Mouse (Mus musculus) forebrain, embryonic 11.5 days (tissue): ENCODE results near the gene Ltk. TPM values are rescaled to one million over a fixed set of nuclear protein-coding genes. Genes with fewer than 3 reads are reported as not detected.
"Not testable (repeated sequence)": the region's sequence is repeated elsewhere in the genome, so short reads cannot be mapped to it uniquely, and the experiment has no call there.

Source experiments
- ATAC-seq: fragments of 200-750 bp; cut with Nextera tagmentation; replicated peaks from 2 replicates; pipeline ENCODE4 v1.8.0; 2017; ENCODE audit warnings: moderate TSS enrichment; ENCODE audit not compliant: low FRiP score
- DNase-seq: peaks from one replicate; pipeline ENCODE4 v3.0.0-alpha.2; 2017; ENCODE audit warnings: low spot score
- H3K27ac ChIP-seq: fragments of 300-500 bp; sonication (generic); 2 replicates; pipeline ENCODE4 v1.5.1; 2014; ENCODE audit warnings: low read depth, low read length
- H3K27me3 ChIP-seq: fragments of 300-500 bp; sonication (generic); 2 replicates; pipeline ENCODE4 v1.6.1; 2014; ENCODE audit warnings: mild to moderate bottlenecking, low read length, mixed read lengths; ENCODE audit not compliant: control insufficient read depth, insufficient read depth
- H3K36me3 ChIP-seq: fragments of 300-500 bp; sonication (generic); 2 replicates; pipeline ENCODE4 v1.6.1; 2014; ENCODE audit warnings: mild to moderate bottlenecking, low read length, moderate library complexity, mixed read lengths; ENCODE audit not compliant: control insufficient read depth, insufficient read depth
- H3K4me1 ChIP-seq: fragments of 300-500 bp; sonication (generic); replicated peaks from 2 replicates; pipeline ENCODE4 v1.6.1; 2014; ENCODE audit warnings: low read length, mixed read lengths; ENCODE audit not compliant: control insufficient read depth, insufficient read depth
- H3K4me2 ChIP-seq: fragments of 300-500 bp; sonication (generic); 2 replicates; pipeline ENCODE4 v1.6.1; 2014; ENCODE audit warnings: low read depth, mild to moderate bottlenecking, low read length, moderate library complexity, mixed read lengths; ENCODE audit not compliant: severe bottlenecking
- H3K4me3 ChIP-seq: fragments of 300-500 bp; sonication (generic); 2 replicates; pipeline ENCODE4 v1.5.1; 2014; ENCODE audit warnings: low read depth, low read length
- H3K9ac ChIP-seq: fragments of 300-500 bp; sonication (generic); 2 replicates; pipeline ENCODE4 v1.6.1; 2014; ENCODE audit warnings: low read length
- H3K9me3 ChIP-seq: fragments of 300-500 bp; sonication (generic); 2 replicates; pipeline ENCODE4 v1.6.1; 2016; ENCODE audit warnings: low read length, mixed read lengths; ENCODE audit not compliant: control insufficient read depth
- WGBS: fragments of 180-500 bp; shearing (Covaris S2); extraction: QIAGEN DNeasy Blood & Tissue Kit; methylation state at CpG from one replicate; pipeline ENCODE4 v1.1.7; 2014; 5-methylcytosine and 5-hydroxymethylcytosine counted together
- polyA plus RNA-seq: library from polyadenylated mRNA; unstranded; fragments of >200 nt; fragmentation: Nextera tagmentation; extraction: Ambion mirVana; gene quantifications from 2 replicates; pipeline ENCODE4 v1.2.1, GENCODE M21; 2014

The Ltk gene
- polyA plus RNA-seq, 1 experiment from 2014 or later = 0.11 TPM

- WGBS = 29% methylated on average over 12 of the region's 12 CpGs
- ATAC-seq (no peak), DNase-seq (no peak)
- Histone ChIP-seq H3K4me2 (no peak overlapping the region), H3K4me3 (no peak overlapping the region), H3K36me3 (peaks cover 4% of the 10 kb centered on the region; the same call in 1 of the 2 replicates), H3K9ac (no peak overlapping the region), H3K27ac (no peak overlapping the region), H3K27me3 (no peaks in the 10 kb centered on the region), H3K9me3 (no peaks in the 10 kb centered on the region), H3K4me1 (0 out of 2 replicates have a peak, but pooled peaks cover 4% of the 10 kb centered on the region)
Measured at GRCm38 (mm10) chr2:119737124-119737523, 23.1 kb downstream of the Ltk start.

DNA sequence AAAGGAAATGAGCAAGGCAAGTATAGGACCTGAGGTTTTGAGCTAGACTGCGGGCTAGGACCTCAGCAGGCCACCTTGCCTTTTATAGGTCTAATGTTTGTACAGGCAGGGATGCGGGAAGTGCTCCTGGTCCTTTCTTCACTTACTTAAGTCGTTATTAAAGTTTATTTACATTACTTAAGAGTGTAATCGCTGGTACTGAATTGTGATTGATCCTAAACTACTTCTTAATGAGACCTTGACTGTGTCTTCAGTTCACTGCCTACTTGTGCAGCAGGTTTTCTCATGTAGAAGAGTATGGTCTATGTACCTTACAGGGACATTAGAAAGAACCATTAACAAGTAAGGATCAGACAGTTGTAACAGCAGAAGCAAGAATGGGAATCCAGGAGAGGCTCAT is 29.5 kb downstream of the Ltk start:
- peaks cover 13% of the 10 kb centered on the region; the same call in 1 of the 2 replicates for H3K36me3 ChIP-seq
- no peak overlapping the region for H3K4me2 ChIP-seq
- no peak for ATAC-seq
- H3K9me3 ChIP-seq = no peaks in the 10 kb centered on the region
- no peak overlapping the region for H3K4me3 ChIP-seq
- no peaks in the 10 kb centered on the region for H3K4me1 ChIP-seq
- 89% methylated on average over 4 of the region's 4 CpGs for WGBS
- H3K27ac ChIP-seq = no peak overlapping the region
- H3K9ac ChIP-seq = no peak overlapping the region
- no peaks in the 10 kb centered on the region for H3K27me3 ChIP-seq
- no peak for DNase-seq

- Histone ChIP-seq H3K4me2 (no peak overlapping the region), H3K9me3 (no peaks in the 10 kb centered on the region)
- no peak for ATAC-seq
Measured at GRCm38 (mm10) chr2:119727762-119728416, 32.3 kb downstream of the Ltk start.

DNA sequence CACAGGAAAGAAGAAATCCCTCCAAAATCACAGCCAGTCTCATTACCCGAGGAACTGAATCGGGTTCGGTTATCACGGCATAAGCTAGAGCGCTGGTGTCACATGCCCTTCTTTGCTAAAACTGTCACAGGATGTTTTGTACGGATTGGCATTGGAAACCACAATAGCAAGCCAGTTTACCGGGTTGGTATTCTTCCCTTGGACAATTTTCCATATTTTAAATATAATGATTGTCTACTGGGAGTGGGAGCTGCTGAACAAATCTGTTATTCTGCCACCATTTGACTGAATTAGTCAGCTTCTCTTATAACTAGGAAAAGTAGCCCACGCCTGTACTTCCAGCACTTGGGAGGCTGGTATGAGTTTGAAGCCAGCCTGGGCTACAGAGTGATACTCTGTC is 39.2 kb downstream of the Ltk start:
- Histone ChIP-seq H3K9me3 (no peaks in the 10 kb centered on the region), H3K36me3 (peaks cover 9% of the 10 kb centered on the region), H3K27me3 (no peaks in the 10 kb centered on the region), H3K4me3 (no peak overlapping the region), H3K9ac (no peak overlapping the region), H3K4me1 (no peaks in the 10 kb centered on the region), H3K27ac (no peak overlapping the region), H3K4me2 (no peak overlapping the region)
- DNase-seq = no peak
- no peak for ATAC-seq
- 95% methylated on average over 8 of the region's 8 CpGs for WGBS

More at GRCm38 (mm10) chr2:119727762-119728416, 32.3 kb downstream of the Ltk start:
- WGBS = 87% methylated on average over 3 of the region's 3 CpGs
- Histone ChIP-seq H3K4me3 (no peak overlapping the region), H3K27me3 (no peaks in the 10 kb centered on the region), H3K4me1 (no peaks in the 10 kb centered on the region), H3K36me3 (peaks cover 16% of the 10 kb centered on the region), H3K27ac (no peak overlapping the region), H3K9ac (no peak overlapping the region)
- no peak for DNase-seq

GRCm38 (mm10) chr2:119715868-119716267 is 44.4 kb downstream of the Ltk start:
- H3K27me3 ChIP-seq, H3K4me3 ChIP-seq, H3K36me3 ChIP-seq, DNase-seq, ATAC-seq, H3K9me3 ChIP-seq, H3K4me1 ChIP-seq, H3K4me2 ChIP-seq, H3K27ac ChIP-seq, H3K9ac ChIP-seq: not testable (repeated sequence)
- 92% methylated on average over 2 of the region's 2 CpGs for WGBS

- 95% methylated on average over 3 of the region's 3 CpGs for WGBS
- DNase-seq (no peak), ATAC-seq (no peak)
- no peaks in the 10 kb centered on the region for H3K9me3 ChIP-seq
- H3K4me3 ChIP-seq = no peak overlapping the region
- no peak overlapping the region for H3K27ac ChIP-seq
- peaks cover 5% of the 10 kb centered on the region; the same call in 1 of the 2 replicates for H3K36me3 ChIP-seq
- no peak overlapping the region for H3K9ac ChIP-seq
- H3K4me2 ChIP-seq = no peak overlapping the region
- H3K27me3 ChIP-seq = no peaks in the 10 kb centered on the region
- H3K4me1 ChIP-seq = no peaks in the 10 kb centered on the region
Measured at GRCm38 (mm10) chr2:119710011-119710410, 50.2 kb downstream of the Ltk start.

DNA sequence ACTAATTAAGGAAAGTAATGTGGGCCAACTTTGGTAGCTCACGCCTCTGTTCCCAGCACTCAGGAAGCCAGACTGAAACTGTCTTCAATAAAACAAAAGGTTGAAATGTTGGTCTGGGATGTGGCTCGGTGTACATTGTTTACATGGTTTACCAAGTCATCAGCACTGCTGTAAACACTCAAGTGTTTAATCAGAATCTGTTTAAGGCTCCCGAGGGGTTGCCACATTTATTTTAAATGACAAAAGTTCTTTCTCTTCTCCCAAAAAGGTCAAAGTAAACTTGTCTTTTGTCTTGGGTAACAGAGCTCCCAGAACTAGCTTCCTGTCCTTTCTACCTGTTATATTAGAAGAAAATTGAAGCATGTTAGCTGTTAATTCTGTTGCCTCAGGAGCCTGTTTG is 52.6 kb downstream of the Ltk start:
- H3K9me3 ChIP-seq = no peaks in the 10 kb centered on the region
- H3K36me3 ChIP-seq = peaks cover 5% of the 10 kb centered on the region; the same call in 1 of the 2 replicates
- no peak overlapping the region for H3K4me3 ChIP-seq
- H3K27ac ChIP-seq = no peak overlapping the region
- no peaks in the 10 kb centered on the region for H3K4me1 ChIP-seq
- H3K9ac ChIP-seq = no peak overlapping the region
- DNase-seq = no peak
- WGBS = 93% methylated on average over 3 of the region's 3 CpGs
- no peak overlapping the region for H3K4me2 ChIP-seq
- H3K27me3 ChIP-seq = no peaks in the 10 kb centered on the region
- no peak for ATAC-seq

GRCm38 (mm10) chr2:119703171-119703570 is 57.1 kb downstream of the Ltk start:
- H3K27me3 ChIP-seq = no peaks in the 10 kb centered on the region
- no peaks in the 10 kb centered on the region for H3K9me3 ChIP-seq
- no peak overlapping the region for H3K27ac ChIP-seq
- H3K4me2 ChIP-seq = no peak overlapping the region
- DNase-seq = no peak
- H3K4me3 ChIP-seq = no peak overlapping the region
- H3K36me3 ChIP-seq = peaks cover 2% of the 10 kb centered on the region; the same call in 1 of the 2 replicates
- H3K9ac ChIP-seq = no peak overlapping the region
- no peak for ATAC-seq
- 98% methylated on average over 2 of the region's 2 CpGs for WGBS
- H3K4me1 ChIP-seq = no peaks in the 10 kb centered on the region
